Mouse (Mus musculus) embryo, embryonic 10.5 days (tissue): ENCODE results near the gene Sh3pxd2a.
"Not testable (repeated sequence)": the region's sequence is repeated elsewhere in the genome, so short reads cannot be mapped to it uniquely, and the experiment has no call there.

ENCODE experiments used
- DNase-seq: peaks from one replicate; pipeline ENCODE4 v3.0.0-alpha.2; 2015; ENCODE audit warnings: low spot score

Sh3pxd2a gene

DNA sequence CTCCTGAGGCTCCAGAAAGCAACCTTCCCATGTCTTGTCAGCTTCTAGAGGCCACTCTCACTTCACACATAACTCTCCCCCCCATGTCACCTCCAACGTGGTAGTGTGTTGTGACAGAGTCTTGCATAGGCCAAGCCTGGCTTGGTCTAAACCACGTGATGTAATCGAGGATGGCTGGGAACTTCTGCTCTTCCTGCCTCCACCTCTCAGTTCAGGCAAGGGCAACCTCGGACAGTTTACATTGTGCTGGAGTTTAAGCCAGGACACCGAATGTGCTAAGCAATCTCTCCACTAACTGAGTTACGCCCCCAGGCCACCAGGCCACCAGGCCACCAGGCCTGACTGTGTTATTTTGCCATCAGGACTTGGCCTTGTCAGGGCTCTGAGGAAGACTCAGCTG is 57.7 kb downstream of the Sh3pxd2a start:
- DNase-seq = no peak

DNA sequence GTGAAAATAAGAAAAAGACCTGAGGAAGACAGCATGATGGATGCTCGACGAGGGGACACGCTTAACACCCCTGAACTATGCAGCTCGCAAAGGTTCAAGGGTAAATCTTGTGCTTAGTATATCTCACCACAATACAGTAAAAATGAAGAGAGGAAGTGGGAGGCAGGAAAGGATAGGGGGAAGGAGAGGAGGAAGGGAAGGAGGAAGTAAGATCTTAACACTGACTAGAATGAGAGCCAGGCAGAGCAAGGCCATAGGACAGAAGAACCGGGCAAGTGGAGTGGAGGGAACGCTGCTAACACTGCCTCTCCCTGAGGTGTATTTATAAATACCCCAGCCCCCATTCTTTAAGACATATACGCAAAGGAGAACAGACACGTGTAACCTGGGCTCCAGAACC is 58.7 kb downstream of the Sh3pxd2a start:
- no peak for DNase-seq

DNA sequence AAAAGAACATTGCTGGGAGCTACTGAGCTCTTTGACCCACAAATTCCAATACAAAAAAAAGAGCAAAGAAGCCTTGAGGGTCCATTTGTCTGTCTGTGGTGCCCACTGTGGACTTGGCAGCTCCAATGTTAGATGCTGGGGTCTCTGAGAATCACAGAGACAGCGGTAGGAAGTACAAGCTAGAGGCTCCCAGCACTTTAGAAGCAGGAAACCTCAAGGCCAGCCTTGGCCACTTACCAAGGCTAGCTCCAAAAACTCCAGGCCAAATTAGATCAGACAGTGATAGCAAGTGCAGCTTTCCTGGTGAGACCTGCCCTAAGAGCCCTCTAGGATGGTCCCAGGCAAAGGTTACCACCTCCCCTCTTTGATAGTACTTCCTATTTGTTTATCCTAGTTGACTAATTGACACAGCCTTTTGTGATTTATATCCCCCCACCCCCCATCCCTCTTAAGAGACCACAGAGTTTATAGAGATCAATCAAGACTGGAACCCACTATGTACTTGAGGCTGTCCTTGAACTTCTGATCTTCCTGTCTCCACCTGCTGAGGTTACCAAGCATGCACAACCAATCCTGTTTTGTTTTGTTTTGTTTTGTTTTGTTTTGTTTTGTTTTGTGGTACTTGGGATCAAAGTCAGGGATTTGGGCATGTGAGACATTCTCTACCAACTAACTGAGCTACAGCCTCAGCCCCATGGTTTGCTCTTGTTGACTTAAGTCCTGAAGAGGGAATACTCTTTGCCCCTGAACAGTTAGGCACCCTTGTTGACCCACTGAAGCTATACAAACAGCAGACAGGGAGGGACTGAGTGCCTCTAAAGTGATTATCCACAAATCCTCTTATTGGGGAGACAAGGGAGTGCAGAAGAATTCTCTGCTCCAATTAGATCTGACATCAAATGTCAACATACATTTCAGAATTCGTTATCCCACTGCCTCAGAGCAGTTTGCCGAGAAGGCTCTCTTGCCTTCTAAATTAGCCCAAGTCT is 60.5 kb downstream of the Sh3pxd2a start:
- DNase-seq = no peak

DNA sequence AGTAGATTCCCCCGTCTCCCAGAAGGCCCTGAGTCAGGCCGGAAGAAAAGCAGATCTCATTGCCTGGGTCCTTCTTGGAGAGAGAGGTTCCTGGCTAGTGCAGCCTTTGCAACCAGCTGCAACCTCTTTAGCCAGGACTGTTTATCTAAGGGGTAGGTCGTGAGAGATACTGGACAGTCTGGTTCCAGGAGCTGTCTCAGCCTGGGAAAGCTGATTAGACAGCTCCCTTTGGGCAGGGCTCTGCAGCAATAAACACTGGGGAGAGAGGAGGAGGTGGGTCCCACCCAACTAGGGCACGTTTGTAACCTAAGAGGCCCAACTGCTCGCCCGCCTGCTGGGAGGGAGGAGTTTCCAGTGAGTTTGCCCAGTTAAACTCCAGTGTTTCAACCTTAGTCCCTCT is 61.2 kb downstream of the Sh3pxd2a start:
- DNase-seq = peak; percentile 56

DNA sequence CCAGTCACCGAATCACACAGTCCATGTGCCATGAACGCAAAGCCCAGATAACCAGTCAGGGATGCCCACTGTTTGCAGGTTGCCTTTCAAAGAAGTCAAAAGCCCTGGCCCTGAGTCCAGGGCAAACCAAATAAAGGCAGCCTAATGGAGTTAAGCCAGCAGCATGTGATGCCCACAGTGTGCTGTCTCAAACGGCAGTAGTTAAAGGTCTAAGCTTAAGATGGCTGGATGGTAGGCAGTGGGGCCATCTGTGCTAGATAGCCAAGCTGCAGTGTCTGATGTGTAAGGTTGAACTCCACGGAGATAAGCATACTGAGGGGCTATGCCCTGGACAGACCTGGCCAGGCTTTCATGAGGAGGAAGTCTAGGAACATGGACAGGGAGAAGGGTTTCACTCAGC is 61.7 kb downstream of the Sh3pxd2a start:
- DNase-seq = no peak

DNA sequence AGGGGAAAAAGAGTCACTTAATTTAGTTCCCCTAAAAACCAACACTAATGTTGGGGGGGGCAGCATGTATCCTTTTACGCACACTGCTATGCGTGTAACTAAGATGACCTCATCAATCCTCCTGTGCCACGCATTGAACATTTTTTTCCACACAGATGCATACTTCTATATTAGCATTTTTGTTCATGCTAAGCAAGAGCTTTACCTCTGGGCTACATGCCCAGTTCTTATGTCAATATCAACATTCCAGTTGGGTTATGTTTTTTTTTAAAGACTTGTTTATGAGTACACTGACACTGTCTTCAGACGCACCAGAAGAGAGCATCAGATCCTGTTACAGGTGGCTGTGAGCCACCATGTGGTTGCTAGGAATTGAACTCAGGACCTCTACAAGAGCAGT is 64.5 kb downstream of the Sh3pxd2a start:
- DNase-seq = no peak

DNA sequence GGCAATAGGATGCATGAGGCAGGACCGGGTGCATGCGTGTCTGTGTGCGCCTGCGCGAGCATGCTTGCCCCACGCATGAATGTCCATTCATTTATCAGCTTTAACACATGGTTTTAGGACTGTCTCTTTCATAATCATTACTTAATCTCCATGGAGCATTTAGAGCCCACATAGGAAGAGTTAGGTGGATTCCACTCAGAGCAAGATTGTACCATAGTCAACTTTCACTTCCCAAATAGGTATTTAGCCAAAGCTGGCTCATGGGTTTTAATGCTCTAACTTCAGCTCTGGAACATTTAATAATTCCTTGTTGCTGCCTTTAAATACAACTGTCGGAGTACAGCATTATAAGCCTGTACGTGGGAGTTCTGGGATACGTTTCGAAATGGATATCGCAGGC is 65.2 kb downstream of the Sh3pxd2a start:
- no peak for DNase-seq

DNA sequence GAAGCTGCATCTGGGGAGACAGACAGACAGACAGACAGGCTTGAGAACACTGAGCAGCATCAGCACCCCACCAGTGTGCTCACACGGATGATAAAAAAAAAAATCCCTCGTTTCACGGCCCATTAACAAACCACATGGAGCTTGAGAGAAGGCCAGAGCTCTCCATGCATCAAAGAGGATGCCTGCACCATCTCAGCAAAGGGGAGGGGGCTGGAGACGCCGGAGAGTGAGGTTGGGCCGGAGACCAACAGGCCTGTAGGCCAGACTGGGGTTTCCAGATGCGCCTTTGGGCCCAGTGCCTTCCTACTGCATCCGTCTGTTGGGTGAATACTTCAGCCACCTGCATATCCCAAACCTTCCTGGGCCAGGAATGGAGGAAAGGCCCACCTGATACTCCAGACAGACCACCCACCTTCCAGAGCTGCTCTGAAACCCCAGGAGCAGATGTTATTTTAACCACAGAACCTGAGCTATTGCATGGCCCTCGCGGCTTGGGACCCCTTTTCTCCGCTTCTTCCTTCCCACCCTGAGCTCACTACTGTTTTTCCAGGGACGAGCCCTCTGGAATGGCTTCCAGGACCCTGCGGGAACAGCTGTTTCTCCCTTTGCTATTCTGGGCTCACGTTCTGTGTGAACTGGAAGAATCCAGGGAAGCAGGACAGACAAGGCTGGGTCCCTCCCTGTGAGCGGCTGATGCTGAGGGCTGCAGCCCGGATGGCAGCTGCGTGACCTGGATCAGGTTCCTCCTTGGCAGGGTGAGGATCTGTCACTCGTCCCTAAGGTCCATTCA is 66.1 kb downstream of the Sh3pxd2a start:
- DNase-seq = no peak

DNA sequence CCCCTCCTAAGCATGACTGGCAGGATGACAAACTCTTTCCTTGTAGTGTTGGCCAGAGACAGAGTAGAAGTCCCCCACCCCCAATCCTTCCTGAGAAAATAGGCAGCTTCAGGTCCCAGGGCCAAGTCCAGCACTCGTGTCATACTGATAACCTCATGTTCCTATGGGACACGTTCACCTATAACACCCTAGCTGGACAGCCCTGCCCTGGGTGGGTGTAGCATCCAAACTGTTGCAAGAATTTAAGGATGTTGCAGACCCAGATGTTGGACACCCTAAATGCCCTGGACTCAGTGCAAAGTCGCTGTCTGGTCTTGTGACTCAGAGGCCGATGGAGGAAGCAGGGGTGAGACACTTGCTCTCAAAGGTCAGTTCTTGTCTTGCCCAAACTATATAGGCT is 68.9 kb downstream of the Sh3pxd2a start:
- DNase-seq = no peak

DNA sequence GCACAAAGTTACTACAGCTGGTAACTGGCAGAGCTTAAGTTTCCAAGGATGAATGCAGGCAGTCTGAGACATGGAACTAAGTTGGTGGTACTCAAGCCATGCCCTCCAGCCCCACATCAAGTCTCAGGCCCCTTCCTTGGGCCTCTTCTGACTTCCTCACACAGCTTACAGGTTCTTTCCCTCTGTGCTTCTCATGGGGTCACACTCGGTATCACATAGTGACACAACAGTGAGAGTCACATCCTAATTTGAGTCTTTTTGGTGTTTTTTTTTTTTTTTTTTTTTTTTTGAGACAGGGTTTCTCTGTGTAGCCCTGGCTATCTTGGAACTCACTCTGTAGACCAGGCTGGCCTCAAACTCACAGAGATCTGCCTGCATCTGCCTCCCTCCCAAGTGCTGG is 69.4 kb downstream of the Sh3pxd2a start:
- DNase-seq = not testable (repeated sequence)

DNA sequence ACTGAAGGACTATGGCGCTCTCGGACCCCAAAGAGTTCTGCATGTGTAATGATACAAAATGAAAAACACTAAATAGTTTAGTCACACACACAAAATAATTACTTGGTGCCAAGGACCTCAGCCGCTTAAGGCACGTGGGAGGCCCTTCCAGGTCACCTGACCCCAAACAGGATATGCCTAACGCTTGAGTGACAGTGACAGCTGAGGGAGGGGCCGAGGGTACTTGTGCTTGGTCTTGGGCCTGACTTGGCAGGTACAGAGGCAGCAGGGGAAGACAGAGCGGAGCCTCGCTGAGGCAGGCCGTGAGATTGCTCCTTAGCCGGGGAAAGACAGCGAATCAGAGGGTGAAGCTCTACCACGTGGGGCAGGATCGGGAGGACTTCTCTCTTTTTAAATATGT is 73.3 kb downstream of the Sh3pxd2a start:
- DNase-seq = no peak

DNA sequence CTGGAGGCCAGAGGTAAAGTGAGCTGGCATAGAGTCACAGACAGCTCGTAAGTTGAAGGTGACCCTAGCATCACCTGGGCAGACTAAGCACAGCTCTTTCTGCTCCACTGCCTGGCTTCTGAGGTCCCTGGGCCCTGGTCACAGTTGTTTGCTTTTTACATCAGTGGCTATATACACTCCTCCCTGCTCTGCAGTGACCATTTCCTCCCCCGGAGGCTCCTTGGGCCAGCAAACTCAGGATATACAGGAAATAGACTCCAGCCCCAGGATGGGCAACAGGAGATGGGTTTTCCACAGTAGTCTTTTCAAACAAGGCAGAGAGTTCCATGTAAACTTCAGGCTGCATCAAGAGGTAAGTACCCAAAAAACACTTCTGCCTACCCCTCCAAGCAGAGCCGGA is 76.3 kb downstream of the Sh3pxd2a start:
- no peak for DNase-seq

DNA sequence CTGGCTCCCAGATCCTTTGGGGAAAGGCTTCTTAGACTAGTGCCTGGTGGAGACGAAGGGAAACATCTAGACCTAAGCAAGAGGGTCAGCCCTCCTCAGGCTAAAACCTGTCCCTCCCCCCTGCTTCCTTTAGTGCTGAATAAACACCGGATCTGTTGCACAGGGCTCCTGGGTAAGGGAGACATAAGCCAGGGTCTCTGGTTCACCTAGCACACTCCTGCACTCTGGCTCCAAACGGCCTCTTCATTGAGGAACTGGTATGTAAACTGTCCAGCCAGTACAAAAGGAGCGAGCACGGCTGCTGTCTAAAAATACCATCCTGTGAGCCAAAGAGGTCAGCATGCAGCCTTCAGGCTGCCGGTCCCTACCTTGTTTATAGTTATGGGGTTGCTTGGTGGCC is 76.8 kb downstream of the Sh3pxd2a start:
- no peak for DNase-seq

DNA sequence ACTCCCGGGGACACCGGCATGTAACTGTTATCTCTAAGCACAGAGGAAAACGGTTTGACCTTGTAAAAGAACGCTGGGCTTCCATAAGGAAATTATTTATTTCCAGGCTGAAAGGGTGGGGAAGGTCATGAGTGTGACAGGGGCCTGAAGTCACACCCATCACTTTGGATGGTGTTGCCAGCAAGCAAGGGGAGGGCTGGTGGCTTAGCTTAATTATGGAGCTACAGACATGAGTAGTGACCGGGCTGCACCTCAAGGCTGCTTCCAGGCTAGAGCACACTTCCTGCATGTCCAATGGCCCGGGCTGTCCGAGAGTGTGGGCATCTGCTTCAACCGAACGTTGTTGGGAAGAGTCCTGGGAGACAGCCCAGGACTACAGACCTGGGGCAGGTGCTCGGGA is 78.2 kb downstream of the Sh3pxd2a start:
- no peak for DNase-seq

DNA sequence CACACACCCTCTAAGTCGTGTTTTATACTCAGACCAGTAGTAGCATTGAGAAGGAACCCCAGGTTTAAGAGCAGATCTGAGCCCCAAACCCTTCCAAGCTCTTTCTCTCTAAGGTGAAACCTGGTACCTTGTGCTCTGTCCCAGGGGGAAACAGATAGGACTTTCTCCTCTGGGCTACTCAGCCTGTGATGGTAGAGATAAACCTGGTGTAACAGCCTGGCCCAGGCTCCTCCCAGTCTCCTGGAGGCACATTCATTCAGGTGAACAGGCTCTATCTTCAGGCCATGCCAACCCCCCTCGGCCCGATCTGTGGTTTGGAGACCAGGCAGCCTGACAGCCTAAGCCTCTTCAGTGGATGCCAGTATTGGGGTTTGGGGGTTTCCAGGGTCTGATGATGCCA is 79.6 kb downstream of the Sh3pxd2a start:
- no peak for DNase-seq

DNA sequence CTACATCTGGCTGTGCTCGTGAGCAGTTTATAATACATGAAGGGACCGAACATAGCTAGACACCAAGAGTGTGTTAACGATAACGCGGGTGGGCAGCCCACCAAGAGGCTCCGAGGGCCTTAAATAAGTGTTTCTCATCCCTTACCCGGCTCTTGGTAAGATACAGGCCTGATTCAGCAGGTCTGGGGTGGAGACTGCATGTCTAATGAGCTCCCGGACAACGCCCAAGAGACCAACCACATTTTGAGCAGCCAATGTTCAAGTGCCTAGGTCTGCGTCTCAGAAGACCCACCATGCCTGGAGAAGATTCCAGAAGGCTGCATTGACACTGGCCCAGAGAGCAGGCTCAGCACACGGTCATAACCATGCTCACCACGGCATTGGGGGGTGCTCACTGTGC is 80.2 kb downstream of the Sh3pxd2a start:
- DNase-seq = no peak

DNA sequence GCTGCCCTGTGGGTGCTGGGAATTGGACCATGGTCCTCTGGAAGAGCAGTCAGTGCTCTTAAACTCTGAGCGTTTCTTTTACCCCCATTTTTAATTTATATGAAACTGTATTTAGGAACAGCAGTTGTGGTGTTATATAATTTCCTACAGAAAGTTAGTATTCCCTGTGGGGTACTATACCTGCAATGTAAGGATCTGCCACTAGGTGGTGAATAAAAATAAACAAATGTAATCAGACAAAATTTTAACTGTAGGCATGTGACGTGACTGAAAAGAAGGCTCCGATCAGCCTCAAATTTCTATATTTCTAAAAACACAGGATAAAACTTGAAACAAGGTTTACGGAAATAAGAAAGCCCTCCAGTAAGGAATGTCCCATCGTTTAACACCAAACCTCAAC is 81.9 kb downstream of the Sh3pxd2a start:
- no peak for DNase-seq

DNA sequence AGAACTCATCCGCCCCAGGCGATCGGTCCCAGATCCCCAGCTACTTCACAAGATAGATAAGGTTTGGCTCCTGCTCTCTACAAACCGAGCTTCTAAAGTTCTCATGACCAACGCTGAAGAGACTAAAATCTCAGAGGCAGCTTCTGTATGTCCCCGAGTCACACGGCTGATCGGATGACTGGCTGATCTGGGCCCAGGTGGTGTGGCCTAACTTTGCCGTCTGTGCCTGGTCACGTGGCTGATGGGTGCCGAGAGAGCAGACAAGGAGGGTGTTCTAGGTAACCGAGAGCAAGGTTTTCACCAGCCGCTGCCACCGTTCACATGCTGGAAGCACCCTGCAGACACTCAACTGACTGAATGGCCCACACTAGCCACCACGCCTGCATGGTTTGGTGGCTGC is 83.2 kb downstream of the Sh3pxd2a start:
- no peak for DNase-seq

DNA sequence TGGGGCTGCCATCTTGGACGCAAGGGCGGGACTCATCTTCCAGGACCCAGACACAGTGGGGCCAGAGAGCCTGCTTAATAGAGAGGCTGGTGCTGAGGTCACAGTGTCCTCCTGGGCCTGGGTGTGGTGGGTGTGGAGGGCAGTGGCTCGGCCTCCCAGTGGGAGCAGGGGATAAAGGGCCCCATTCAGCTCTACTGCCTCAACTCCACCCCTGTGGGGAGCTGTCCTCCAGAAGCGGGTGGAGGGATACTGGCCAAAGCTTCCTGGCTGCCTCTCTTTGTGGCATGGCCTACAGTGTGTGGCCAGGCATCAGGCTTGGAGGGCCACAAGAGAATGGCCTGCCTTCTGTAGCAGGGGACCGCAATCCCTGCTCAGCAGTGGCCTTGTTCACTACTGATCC is 85.1 kb downstream of the Sh3pxd2a start:
- DNase-seq = no peak

DNA sequence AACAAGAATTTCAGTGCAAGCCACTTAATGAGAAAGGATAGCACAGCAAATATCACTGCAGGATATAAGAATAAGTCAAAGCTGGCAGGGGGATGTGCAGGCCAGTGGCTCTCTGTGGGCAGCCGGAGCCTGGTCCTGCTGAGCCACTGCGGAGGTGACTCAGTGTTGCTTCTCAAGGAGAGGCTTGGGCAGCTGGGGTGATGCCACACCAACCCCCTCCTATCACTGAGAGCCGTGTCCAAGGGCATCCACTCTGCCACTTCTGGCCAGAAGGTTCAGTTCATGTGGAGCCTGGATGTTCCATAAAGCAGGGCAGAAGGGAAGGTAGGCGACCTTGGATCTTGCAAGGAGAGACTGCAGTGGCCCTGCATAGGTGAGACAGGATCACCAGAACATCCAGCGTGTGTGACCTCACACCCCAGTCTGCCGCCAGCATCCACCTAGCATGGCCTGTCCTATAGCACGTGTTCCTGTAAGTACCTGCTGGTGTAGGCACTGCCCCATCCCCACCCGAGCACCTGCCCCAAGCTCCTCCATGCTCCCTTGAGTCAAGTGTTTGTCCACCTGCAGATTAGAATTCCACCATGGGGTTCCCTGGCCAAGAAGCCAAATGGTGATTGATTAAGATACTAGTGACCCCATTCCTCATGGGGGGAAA is 89.2 kb downstream of the Sh3pxd2a start:
- DNase-seq = no peak

DNA sequence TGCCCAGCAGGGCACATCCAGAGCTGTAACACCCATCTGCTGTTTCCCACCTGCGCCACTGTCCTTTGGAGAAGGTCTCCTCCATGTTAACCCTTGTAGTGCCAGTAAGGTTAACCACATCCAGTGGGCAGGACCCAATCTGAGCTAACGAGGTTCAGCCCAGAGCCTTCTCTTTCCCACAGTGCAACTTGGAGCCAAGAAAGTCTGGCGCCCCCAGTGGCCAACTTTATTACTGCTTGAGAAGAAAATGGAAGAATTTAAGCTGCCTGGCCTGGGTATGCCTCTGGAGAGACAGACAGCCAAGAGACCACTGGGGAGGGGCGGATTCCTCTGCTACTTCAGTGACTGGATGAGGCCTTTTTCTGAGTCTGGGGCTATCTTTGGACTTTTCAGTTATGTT is 89.8 kb downstream of the Sh3pxd2a start:
- peak; percentile 86 for DNase-seq

DNA sequence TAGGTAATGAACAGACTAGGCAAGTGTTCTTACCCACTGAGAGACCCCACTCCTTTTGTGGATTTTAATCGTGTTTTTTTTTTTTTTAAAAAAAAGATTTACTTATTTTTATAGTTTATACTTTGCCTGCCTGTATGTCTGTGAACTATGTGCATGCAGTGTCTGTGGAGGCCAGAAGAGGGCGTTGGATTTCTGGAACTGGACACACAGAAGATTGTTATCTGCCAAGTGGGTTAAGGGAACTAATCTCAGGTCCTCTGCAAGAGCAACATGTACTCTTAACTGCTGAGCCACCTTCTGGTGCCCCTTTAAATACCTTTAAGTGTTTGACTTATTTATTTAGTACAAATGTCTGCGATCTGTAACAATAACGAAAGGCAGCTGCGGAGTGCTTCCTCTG is 92.2 kb downstream of the Sh3pxd2a start:
- no peak for DNase-seq

DNA sequence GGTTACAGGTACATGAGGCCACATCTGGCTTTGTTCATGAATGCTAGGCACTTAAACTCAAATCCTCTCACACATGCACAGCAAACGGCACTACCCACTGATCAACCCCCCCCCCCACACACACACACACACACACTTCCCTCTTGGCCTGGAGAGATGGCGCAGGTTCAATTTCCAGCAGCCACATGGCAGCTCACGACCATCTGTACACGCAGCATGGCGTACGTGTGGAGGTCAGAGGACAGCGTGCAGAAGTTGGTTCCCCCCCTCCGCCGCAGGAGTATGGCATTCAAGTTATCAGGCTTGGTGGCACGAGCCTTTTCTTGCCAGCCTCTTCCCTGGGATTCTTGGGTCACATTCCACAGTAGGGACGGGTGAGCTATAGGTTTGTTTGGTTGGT is 92.7 kb downstream of the Sh3pxd2a start:
- no peak for DNase-seq
